Mouse (Mus musculus): ENCODE results near the gene Polr2e. TPM values are rescaled to one million over a fixed set of nuclear protein-coding genes. Genes with fewer than 3 reads are reported as not detected.

Polr2e gene
- polyA plus RNA-seq, 1 experiment from 2014 or later: 54.3 TPM

DNA sequence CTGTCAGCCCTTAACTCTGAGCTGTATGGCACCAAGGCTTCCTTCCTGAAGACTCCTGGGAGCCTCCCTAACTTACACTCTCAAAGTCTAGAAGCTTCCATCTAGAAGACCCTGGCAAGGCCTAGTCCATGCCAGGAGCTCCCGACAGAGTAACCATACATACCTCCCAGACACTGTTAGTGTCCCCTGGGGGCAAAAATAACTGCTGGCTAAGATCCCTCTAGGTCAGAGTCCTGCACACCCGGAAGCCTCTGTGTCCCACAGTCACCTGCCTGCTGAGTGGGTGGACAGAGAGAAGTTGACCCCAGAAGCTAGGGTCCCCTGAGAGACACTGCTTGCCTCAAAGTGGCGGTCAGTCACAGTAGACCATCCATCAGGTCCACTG is 31.9 kb upstream of the Polr2e start:
- 46% methylated on average over 3 of the region's 3 CpGs for WGBS (ENCODE audit: missing documents)
- H3K79me2 ChIP-seq (ENCODE audit: inconsistent target): peaks cover 81% of the 10 kb centered on the region
- no peak overlapping the region for H3K4me3 ChIP-seq (ENCODE audit: inconsistent target)
- H3K36me3 ChIP-seq (ENCODE audit: inconsistent target): peaks cover 40% of the 10 kb centered on the region
- H3K27ac ChIP-seq: peak overlapping the region; percentile 92

GRCm38 (mm10) chr10:80070837-80071515 is 31.4 kb upstream of the Polr2e start:
- peaks cover 84% of the 10 kb centered on the region for H3K79me2 ChIP-seq (ENCODE audit: inconsistent target)
- H3K36me3 ChIP-seq (ENCODE audit: inconsistent target): peaks cover 45% of the 10 kb centered on the region
- H3K27ac ChIP-seq: peak overlapping the region; percentile 92
- H3K4me3 ChIP-seq (ENCODE audit: inconsistent target): no peak overlapping the region
- 30% methylated on average over 8 of the region's 9 CpGs for WGBS (ENCODE audit: missing documents)

- H3K27ac ChIP-seq: peak overlapping the region; percentile 92
- H3K36me3 ChIP-seq (ENCODE audit: inconsistent target): peaks cover 53% of the 10 kb centered on the region
- H3K4me3 ChIP-seq (ENCODE audit: inconsistent target): no peak overlapping the region
- 90% methylated on average over 4 of the region's 4 CpGs for WGBS (ENCODE audit: missing documents)
- peaks cover 83% of the 10 kb centered on the region for H3K79me2 ChIP-seq (ENCODE audit: inconsistent target)
These were observed 30.4 kb upstream of the Polr2e start for GRCm38 (mm10) chr10:80069948-80070450.

DNA sequence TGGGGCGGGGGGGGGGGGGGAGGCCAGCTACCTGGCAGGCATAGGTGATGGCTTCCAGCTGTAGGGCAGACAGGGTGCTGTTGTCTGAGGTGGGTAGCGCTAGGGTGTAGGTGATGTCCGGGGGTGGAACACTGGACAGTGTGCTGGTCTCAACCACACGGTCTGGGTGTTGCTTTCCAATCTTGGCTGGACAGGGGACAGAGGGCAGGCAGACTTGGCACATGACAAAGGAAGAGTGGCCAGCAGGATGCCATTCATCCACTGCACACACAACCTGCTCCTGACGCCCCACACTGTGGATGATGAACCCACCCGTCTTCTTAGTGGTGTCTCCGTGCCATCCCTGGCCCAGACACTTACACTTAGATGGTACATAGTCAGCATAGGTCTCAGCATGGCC is 29.7 kb upstream of the Polr2e start:
- peaks cover 75% of the 10 kb centered on the region for H3K79me2 ChIP-seq (ENCODE audit: inconsistent target)
- 0 out of 2 replicates have a peak overlapping the region, but pooled peaks have one; percentile 92 for H3K27ac ChIP-seq
- no peak overlapping the region for H3K4me3 ChIP-seq (ENCODE audit: inconsistent target)
- peaks cover 61% of the 10 kb centered on the region for H3K36me3 ChIP-seq (ENCODE audit: inconsistent target)
- 93% methylated on average over 7 of the region's 7 CpGs for WGBS (ENCODE audit: missing documents)

- 93% methylated on average over 17 of the region's 23 CpGs for WGBS (ENCODE audit: missing documents)
- no peak overlapping the region for H3K4me3 ChIP-seq (ENCODE audit: inconsistent target)
- H3K36me3 ChIP-seq (ENCODE audit: inconsistent target): peaks cover 94% of the 10 kb centered on the region
- peaks cover 24% of the 10 kb centered on the region; the same call in 1 of the 2 replicates for H3K79me2 ChIP-seq (ENCODE audit: inconsistent target)
- no peak overlapping the region for H3K27ac ChIP-seq
These were observed 24.5 kb upstream of the Polr2e start for GRCm38 (mm10) chr10:80063877-80064650.

DNA sequence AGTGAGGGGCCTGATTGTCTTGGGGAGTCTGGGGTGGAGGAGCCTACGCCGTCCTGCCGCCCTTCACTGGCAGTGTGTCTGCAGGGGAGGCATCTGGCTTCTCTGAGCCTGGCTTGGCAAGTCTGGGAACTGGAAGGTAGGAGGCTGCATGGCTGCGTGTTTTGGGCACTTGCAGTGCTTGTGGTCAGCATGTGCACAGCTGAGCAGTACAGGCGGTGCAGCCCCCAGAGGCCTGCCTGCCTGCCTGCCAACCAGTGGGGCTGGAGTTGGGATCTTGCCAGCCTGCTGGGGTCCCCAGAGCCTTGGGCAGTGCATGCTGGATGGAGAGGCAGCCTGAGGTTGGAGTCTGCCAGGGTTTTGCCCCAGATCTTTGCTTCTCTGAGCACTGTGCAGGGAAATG is 23.5 kb upstream of the Polr2e start:
- no peak overlapping the region for H3K4me3 ChIP-seq (ENCODE audit: inconsistent target)
- H3K36me3 ChIP-seq (ENCODE audit: inconsistent target): peaks cover 98% of the 10 kb centered on the region
- peaks cover 23% of the 10 kb centered on the region; the same call in 1 of the 2 replicates for H3K79me2 ChIP-seq (ENCODE audit: inconsistent target)

GRCm38 (mm10) chr10:80057683-80058326 is 18.2 kb upstream of the Polr2e start:
- WGBS (ENCODE audit: missing documents): 83% methylated on average over 30 of the region's 30 CpGs
- peaks cover 71% of the 10 kb centered on the region for H3K36me3 ChIP-seq (ENCODE audit: inconsistent target)
- no peak overlapping the region for H3K4me3 ChIP-seq (ENCODE audit: inconsistent target)
- no peak overlapping the region for H3K27ac ChIP-seq
- H3K79me2 ChIP-seq (ENCODE audit: inconsistent target): peaks cover 37% of the 10 kb centered on the region

More for the DNA sequence above, 23.5 kb upstream of the Polr2e start:
- H3K27ac ChIP-seq: no peak overlapping the region
- WGBS (ENCODE audit: missing documents): 93% methylated on average over 2 of the region's 5 CpGs

- peaks cover 64% of the 10 kb centered on the region for H3K36me3 ChIP-seq (ENCODE audit: inconsistent target)
These were observed 17.5 kb upstream of the Polr2e start for GRCm38 (mm10) chr10:80056976-80057682.

GRCm38 (mm10) chr10:80056506-80056905 is 16.9 kb upstream of the Polr2e start:
- Histone ChIP-seq H3K36me3 (ENCODE audit: inconsistent target) (peaks cover 58% of the 10 kb centered on the region), H3K79me2 (ENCODE audit: inconsistent target) (peaks cover 37% of the 10 kb centered on the region), H3K27ac (no peak overlapping the region), H3K4me3 (ENCODE audit: inconsistent target) (no peak overlapping the region)
- WGBS (ENCODE audit: missing documents): 87% methylated on average over 4 of the region's 4 CpGs

More at GRCm38 (mm10) chr10:80056976-80057682, 17.5 kb upstream of the Polr2e start:
- Histone ChIP-seq H3K4me3 (ENCODE audit: inconsistent target) (no peak overlapping the region), H3K79me2 (ENCODE audit: inconsistent target) (peaks cover 37% of the 10 kb centered on the region), H3K27ac (no peak overlapping the region)
- WGBS (ENCODE audit: missing documents): 94% methylated on average over 27 of the region's 27 CpGs

DNA sequence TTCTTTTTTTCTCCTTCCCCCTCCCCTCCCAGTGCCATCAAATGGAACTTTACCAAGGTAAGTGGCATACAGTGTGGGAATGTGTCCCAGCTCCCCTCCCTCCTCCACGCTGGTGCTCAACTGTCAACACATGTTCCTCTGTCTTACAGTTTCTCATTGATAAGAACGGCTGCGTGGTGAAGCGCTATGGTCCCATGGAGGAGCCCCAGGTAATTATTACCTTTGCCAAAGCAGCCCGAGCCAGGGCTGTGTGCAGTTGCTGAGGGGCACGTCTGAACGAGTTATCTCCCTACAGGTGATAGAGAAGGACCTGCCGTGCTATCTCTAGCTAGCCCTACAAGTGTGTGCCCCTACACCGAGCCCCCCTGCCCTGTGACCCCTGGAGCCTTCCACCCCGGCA is 16.3 kb upstream of the Polr2e start:
- 86% methylated on average over 6 of the region's 10 CpGs for WGBS (ENCODE audit: missing documents)
- no peak overlapping the region for H3K4me3 ChIP-seq (ENCODE audit: inconsistent target)
- no peak overlapping the region for H3K27ac ChIP-seq
- H3K79me2 ChIP-seq (ENCODE audit: inconsistent target): peaks cover 37% of the 10 kb centered on the region
- H3K36me3 ChIP-seq (ENCODE audit: inconsistent target): peaks cover 52% of the 10 kb centered on the region

DNA sequence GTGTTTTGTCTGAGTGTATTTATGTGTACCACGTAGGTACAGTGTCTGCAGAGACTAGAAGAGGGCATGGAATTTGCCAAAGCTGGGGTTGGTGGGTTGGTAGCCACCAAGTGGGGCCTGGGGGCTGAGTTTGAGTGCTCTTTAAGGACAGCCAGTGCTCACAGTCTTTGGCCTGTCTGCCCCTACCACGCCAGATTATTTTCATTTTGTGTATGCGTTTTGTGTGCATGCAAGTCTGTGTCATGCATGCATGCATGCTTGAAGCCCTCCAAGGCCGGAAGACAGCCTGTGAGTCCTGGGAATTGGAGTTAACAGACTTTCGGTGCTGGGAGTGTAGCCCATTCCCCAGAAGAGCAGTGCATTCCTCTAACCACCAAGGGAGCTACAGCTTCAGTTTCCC is 15.8 kb upstream of the Polr2e start:
- H3K4me3 ChIP-seq (ENCODE audit: inconsistent target): peak overlapping the region; percentile 71; the same call in 1 of the 2 replicates
- H3K36me3 ChIP-seq (ENCODE audit: inconsistent target): peaks cover 46% of the 10 kb centered on the region
- WGBS (ENCODE audit: missing documents): 84% methylated on average over 5 of the region's 5 CpGs
- peaks cover 37% of the 10 kb centered on the region for H3K79me2 ChIP-seq (ENCODE audit: inconsistent target)
- H3K27ac ChIP-seq: no peak overlapping the region

DNA sequence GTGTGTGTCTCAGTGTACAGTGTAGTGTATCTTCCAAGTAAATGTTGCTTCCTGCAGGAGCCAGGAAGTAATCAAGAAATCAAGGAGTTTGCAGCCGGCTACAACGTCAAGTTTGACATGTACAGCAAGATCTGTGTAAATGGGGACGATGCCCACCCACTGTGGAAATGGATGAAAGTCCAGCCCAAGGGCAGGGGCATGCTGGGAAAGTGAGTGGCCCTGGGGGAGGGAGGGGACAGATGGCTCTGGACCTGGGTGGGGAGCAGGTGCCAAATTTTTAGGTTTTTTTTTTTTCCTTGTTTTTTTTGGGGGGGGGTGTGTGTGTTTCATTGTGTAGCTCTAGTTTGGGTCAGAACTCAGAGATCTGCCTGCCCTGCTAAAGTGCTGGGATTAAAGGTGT is 15.3 kb upstream of the Polr2e start:
- H3K27ac ChIP-seq: peak overlapping the region; percentile 72; the same call in 1 of the 2 replicates
- 0% methylated on average over 2 of the region's 3 CpGs for WGBS (ENCODE audit: missing documents)
- peaks cover 37% of the 10 kb centered on the region for H3K79me2 ChIP-seq (ENCODE audit: inconsistent target)
- peak overlapping the region; percentile 71 for H3K4me3 ChIP-seq (ENCODE audit: inconsistent target)
- H3K36me3 ChIP-seq (ENCODE audit: inconsistent target): peaks cover 42% of the 10 kb centered on the region

DNA sequence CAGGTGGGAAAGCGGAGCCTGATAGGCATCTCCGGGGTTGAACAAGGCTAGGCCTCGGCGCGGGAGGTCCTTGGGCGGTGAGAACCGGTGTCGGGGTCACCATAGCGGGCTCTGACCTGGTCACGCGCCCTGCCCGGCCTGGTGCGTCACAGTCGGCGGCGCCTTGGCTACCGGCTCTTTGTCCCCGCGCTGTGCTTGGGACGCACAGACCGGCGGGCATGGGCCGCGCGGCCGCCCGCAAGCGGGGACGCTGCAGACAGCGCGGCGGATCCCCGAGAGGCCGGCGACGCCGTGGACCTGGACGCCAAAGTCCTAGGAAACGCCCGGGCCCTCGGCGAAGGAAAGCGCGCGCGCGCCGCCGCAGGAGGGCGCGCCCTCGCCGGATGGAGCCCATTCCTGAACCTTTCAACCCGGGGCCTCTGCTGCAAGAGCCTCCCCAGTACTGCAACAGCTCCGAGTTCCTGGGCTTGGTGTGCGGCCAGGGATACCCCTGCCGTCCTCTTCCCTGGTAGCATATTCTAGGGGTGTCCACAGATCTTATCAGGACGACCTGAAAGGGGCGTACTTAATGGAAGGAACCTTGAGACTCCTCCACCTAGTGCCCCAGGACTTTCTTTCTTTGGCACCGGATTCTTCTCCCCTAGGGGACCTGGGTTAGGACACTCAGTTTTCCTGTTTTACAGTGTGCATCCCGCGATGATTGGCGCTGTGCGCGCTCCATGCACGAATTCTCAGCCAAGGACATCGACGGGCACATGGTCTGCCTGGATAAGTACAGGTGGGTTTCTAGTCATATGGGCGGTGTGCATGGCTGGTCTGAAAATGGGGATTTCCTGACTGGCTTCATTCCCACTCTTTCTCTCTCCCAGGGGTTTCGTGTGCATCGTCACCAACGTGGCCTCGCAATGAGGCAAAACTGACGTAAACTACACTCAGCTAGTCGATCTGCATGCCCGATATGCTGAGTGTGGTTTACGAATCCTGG is 14.5 kb upstream of the Polr2e start:
- WGBS (ENCODE audit: missing documents): 2% methylated on average over 60 of the region's 77 CpGs
- Histone ChIP-seq H3K79me2 (ENCODE audit: inconsistent target) (peaks cover 37% of the 10 kb centered on the region), H3K4me3 (ENCODE audit: inconsistent target) (peak overlapping the region; percentile 71), H3K36me3 (ENCODE audit: inconsistent target) (peaks cover 34% of the 10 kb centered on the region), H3K27ac (peak overlapping the region; percentile 83)
